Mouse (Mus musculus) layer of hippocampus, adult 9-11 months (tissue): ENCODE results near the gene Fam229b.

Source experiments
- DNase-seq: peaks from one replicate; pipeline ENCODE4 v3.0.0; 2022

Gene Fam229b

GRCm38 (mm10) chr10:39133462-39134310, at the start of gene Fam229b, which contains the start of gene Tube1:
TSS of gene Fam229b (minus strand) at chr10:39133914.
TSS of gene Tube1 (plus strand) at chr10:39133976.
- peak; percentile 96 for DNase-seq

GRCm38 (mm10) chr10:39176981-39177380, 43.3 kb upstream of the Fam229b start:
- DNase-seq, result no peak

- no peak for DNase-seq
Measured at GRCm38 (mm10) chr10:39173077-39173476, 39.4 kb upstream of the Fam229b start.

- DNase-seq, result no peak
Measured at GRCm38 (mm10) chr10:39172540-39172931, 38.8 kb upstream of the Fam229b start.

- peak; percentile 95 for DNase-seq
Measured at GRCm38 (mm10) chr10:39171603-39172539, 38.2 kb upstream of the Fam229b start.

- peak; percentile 91 for DNase-seq
Measured at GRCm38 (mm10) chr10:39171134-39171533, 37.4 kb upstream of the Fam229b start.

GRCm38 (mm10) chr10:39170706-39171105, 37.0 kb upstream of the Fam229b start:
- peak; percentile 12 for DNase-seq

GRCm38 (mm10) chr10:39170181-39170580, 36.5 kb upstream of the Fam229b start:
- DNase-seq, result peak; percentile 63

- no peak for DNase-seq
Measured at GRCm38 (mm10) chr10:39169642-39170041, 35.9 kb upstream of the Fam229b start.

GRCm38 (mm10) chr10:39167611-39168010, 33.9 kb upstream of the Fam229b start:
- DNase-seq, result no peak

GRCm38 (mm10) chr10:39165632-39166115, 32.0 kb upstream of the Fam229b start:
- DNase-seq, result peak; percentile 52

GRCm38 (mm10) chr10:39163694-39164093, 30.0 kb upstream of the Fam229b start, which contains the start of gene Ccn6:
TSS of gene Ccn6 (minus strand) at chr10:39163794.
- DNase-seq, result no peak

GRCm38 (mm10) chr10:39162666-39163484, 29.2 kb upstream of the Fam229b start:
- no peak for DNase-seq

- DNase-seq, result no peak
Measured at GRCm38 (mm10) chr10:39161406-39161805, 27.7 kb upstream of the Fam229b start.

- no peak for DNase-seq
Measured at GRCm38 (mm10) chr10:39158306-39158705, 24.6 kb upstream of the Fam229b start.

GRCm38 (mm10) chr10:39157321-39157720, 23.6 kb upstream of the Fam229b start:
- no peak for DNase-seq

GRCm38 (mm10) chr10:39156719-39157118, 23.0 kb upstream of the Fam229b start:
- no peak for DNase-seq

GRCm38 (mm10) chr10:39142216-39142615, 8.5 kb upstream of the Fam229b start:
- DNase-seq, result no peak

GRCm38 (mm10) chr10:39141401-39141800, 7.7 kb upstream of the Fam229b start:
- no peak for DNase-seq

- no peak for DNase-seq
Measured at GRCm38 (mm10) chr10:39140843-39141242, 7.1 kb upstream of the Fam229b start.

- DNase-seq, result no peak
Measured at GRCm38 (mm10) chr10:39138761-39139160, 5.0 kb upstream of the Fam229b start.

- no peak for DNase-seq
Measured at GRCm38 (mm10) chr10:39137766-39138165, 4.1 kb upstream of the Fam229b start.
